Mouse (Mus musculus): Measurements from ENCODE around the gene Mkrn1.
A peak's percentile ranks its signal among the peaks of the same experiment; 100 is the strongest.

DNA sequence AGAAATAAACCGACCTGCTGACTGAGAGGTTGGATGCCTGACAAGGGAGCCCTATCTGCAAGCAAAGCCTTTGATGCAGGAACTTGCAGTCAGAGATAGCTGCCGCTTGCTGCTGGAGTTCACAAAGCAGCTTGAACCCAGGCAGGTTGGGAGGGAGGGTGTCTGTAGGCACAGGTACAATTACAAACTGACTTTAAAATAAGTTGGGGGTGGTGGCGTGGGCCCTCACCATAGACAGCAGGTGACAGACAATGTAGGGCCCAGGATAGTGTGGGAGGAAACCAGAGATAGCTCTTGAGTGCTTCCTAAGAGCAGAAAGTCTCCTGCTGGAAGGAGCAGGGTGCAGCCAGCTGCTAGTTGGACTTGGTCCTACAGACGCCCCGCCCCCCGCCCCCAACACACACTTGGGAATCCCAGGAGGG is 2.9 kb upstream of the Mkrn1 start:
- TF ChIP-seq CTCF (IDR thresholded peaks at IDR 0.05; ENCODE audit: low read depth) (no peak), EP300 (IDR thresholded peaks at IDR 0.05; ENCODE audit: low read depth) (peak; percentile 48)
